Mouse (Mus musculus): ENCODE results near the gene Cep104.
A peak's percentile ranks its signal among the peaks of the same experiment; 100 is the strongest.

Gene Cep104

DNA sequence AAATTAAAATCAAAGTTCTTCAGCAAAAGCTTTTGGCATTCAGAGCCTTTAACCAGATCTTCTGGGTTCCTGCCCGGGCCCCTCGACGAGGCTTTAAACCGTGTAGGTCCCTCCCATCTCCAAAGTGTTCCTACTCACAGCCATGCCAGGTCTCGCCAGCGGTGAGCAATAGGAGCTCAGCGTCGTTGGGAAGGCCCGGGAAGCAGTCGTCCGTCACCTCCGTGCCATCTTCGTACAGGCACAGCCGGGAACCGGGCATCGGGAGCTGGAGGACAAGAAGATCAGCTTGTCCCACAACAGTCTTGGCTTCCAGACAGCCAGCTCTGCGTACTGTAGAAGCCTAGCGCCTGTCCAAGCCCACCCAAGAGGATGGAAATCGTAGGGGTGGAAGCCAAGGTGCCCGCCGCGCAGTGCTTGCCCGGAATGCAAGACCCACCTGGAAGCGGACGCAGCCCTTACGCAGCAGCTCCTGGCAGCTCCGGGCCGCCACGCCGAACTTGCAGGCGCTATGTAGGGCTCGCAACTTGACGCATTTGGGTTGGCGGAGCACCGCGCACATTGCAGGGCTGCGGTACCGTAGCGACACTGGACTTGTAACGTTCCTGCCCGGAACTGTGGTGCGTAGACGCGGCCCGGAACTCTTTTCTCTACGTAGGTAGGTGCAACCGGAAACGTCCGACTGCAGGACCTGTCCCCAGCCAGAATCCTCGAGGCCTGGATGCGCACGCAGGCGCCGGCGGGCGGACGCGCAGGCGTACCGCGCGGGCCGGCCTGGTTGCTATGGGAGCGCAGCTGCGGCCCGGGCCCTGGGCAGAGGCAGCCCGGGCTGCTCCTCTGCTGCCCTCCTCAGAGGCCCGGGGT lies at the start of gene Cep104, which contains the start of gene Dffb:
Gene Cep104, plus strand, starts transcription at position 764 of the 861 bp plus-strand sequence.
Gene Dffb, minus strand, starts transcription at position 696 of the 861 bp plus-strand sequence.
- peak; percentile 94 for ATAC-seq (ENCODE audit: insufficient number of reproducible peaks, low FRiP score, low TSS enrichment)

- no peak for ATAC-seq (ENCODE audit: insufficient number of reproducible peaks, low FRiP score, low TSS enrichment)
Measured at GRCm38 (mm10) chr4:153928772-153929299, 46.2 kb upstream of the Cep104 start.

- no peak for ATAC-seq (ENCODE audit: insufficient number of reproducible peaks, low FRiP score, low TSS enrichment)
Measured at GRCm38 (mm10) chr4:153929425-153929824, 45.6 kb upstream of the Cep104 start.

DNA sequence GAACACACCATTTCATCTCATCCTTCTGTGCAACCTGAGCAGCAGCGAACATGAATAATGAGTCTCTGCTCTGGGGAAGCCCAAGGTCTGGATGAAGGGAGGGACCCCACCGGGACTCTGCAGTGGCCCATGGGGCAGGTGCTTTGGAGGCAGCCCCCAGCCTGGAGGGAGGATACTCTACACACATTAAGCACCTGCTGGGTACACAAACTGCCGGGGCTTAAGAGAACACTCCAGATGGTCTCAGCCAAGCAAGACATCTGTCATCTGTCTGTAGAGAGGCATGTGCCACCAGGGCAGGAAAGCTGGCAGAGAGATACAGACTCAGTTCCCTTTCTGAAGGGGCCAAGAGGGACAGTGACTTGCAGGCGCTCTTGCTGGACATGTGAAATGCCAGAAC lies 45.1 kb upstream of the Cep104 start:
- no peak for ATAC-seq (ENCODE audit: insufficient number of reproducible peaks, low FRiP score, low TSS enrichment)

GRCm38 (mm10) chr4:153943243-153943642 lies 31.8 kb upstream of the Cep104 start:
- ATAC-seq (ENCODE audit: insufficient number of reproducible peaks, low FRiP score, low TSS enrichment) = no peak

DNA sequence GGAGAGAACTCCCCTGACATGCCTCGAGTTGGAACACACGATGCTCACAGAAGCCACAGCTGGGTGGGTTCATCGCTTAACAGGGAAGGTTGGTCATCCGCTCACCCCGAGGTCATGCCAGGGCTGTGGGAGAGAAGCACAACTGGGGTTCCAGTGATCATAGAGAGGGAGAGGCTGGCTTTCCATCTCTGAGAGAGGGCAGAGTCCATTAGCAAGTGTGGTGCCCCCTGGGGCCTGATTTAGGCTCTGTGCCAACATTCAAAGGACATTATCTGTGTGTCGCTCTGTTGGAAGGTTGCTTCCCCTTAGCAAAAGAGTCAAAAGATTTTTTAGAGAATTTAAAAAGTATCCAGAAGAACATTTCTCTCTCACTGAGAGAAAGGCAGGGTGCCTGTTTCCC lies 30.7 kb upstream of the Cep104 start:
- ATAC-seq (ENCODE audit: insufficient number of reproducible peaks, low FRiP score, low TSS enrichment) = no peak

DNA sequence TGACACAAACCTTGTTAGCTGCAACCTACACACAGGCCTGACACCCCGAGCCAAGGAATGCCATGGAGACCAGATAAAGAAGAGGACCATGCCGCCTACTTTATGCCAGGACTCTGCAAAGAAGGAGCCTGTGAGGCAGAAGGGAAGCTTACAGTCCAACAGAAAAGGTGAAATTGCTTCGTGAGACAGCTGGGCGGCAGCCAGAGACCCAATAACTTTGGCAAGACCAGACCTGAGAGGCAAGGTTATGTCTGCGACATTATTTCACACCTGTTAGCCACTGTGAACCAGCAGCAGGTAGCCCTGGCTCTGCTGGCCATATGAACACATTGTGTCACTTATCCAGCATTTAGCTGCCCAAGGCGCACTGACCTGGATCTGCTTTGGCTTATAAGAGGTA lies 29.3 kb upstream of the Cep104 start:
- ATAC-seq (ENCODE audit: insufficient number of reproducible peaks, low FRiP score, low TSS enrichment) = no peak

- ATAC-seq (ENCODE audit: insufficient number of reproducible peaks, low FRiP score, low TSS enrichment) = no peak
Measured at GRCm38 (mm10) chr4:153950372-153950771, 24.6 kb upstream of the Cep104 start.

DNA sequence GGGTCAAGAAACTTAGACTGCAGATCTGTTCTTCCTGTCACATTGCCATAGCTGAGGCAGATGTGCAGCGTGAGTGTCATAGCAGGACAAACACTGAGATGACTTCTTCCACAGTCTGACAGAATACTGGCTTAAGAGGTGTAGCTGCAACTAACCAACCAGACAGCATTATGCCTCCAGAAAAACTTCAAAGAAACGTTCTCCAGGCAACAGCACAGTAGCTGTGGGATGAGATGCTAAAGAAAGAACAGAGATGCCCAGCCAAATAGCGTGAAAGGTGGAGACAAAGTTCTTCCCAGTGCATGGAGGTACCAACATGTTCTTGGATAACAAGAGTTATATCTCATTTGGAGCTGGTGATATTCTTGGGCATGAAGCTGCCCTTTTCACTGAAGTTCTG lies 23.8 kb upstream of the Cep104 start:
- ATAC-seq (ENCODE audit: insufficient number of reproducible peaks, low FRiP score, low TSS enrichment) = no peak

DNA sequence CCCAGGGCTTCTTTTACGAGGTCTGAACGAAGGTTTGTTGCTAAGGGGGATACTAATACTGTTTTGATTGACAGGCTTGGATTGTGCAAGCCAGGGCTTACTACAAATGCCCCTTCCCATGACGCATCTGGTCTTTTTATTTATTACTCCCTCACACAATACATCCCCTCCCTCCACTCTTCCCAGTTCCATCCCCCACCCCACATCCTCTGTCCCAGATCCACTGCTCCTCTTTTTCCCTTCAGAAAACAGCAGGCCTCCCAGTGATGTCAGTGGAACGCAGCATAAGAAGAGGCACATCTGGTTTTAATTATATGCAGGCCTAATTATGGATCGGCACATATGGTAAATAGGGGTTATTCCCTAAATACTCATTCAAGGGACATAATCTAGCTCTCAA lies 23.3 kb upstream of the Cep104 start:
- ATAC-seq (ENCODE audit: insufficient number of reproducible peaks, low FRiP score, low TSS enrichment) = no peak

DNA sequence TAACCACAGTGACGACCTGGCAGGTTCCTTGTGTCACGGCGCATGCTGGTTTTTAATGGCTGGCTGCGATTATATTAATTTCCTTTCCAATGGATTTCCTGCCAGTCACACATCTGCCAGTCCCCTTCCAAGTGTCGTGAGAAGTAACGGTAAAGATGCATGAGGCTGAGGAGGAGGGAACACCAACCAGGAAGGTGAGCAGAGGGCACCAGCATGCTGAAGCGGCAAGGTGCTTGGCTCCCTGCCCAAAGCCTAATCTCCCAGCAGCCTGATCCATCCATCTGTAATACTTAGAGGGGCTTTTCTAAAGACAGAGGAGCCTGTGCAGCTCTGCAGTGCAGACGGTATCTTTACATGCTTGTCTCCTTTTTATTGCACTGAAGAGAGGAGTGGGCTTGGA lies 19.3 kb upstream of the Cep104 start:
- ATAC-seq (ENCODE audit: insufficient number of reproducible peaks, low FRiP score, low TSS enrichment) = no peak

DNA sequence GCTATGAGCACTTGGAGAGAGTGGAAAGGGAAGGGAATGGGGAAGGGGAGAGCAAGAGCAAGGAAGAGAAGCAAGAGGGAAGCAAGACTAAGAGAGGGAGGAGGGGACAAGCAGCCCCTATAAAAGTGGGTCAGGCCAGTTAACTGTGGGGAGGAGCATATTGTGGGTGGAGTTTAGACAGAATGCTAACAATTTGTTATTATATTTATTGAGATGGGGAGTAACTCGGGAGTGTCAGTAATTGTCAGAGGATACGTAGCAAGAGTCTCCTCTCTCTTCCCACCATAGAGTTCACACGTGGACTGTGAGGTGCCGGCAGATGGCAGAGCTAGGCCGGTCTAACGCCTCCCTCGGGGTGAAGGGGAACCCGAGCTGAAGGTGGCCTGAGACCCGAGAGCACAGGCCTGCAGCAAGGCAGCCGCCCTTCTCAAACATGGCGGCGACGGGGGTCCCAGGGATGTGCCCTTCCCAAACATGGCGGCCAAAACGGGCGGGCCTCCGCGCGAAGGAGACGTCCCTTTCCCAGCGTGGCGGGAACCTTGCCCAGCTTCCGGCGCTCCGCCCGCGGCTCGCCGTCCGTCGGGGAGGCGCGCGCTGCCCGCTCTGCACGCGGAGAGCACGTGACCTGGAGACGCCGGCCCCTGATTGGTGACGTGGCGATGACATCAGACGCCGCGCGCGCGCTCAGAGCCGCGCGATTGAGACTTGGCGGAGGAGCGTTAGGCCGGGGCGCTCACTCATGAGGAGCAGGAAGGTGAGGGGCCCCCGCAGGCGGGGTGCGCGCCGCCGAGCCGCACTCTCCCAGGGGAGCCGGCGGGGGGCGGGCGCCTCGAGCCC lies 18.2 kb upstream of the Cep104 start, which contains the start of gene A430005L14Rik:
Gene A430005L14Rik, plus strand, starts transcription at position 669 of the 837 bp plus-strand sequence.
- peak; percentile 87 for ATAC-seq (ENCODE audit: insufficient number of reproducible peaks, low FRiP score, low TSS enrichment)

- peak; percentile 51 for ATAC-seq (ENCODE audit: insufficient number of reproducible peaks, low FRiP score, low TSS enrichment)
Measured at GRCm38 (mm10) chr4:153957444-153958250, 17.3 kb upstream of the Cep104 start.

DNA sequence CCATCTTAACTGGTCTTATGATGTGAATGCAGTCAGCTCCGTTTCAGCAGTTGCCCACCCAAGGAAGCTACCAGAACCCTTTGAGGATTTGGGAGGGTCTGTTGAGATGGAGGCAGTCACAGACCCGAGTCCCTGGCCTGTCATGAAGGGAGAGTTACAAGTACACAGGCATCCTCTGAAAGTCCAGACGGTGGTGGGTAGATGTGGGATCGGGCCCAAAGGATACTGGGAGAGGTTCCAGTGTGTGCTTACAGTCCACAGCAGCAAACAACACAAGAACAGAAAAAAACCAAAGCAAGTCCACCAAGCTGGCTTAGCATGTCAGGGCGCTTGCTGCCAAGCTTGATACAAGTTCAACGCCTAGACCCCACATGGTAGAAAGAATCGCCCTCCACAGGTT lies 12.4 kb upstream of the Cep104 start:
- ATAC-seq (ENCODE audit: insufficient number of reproducible peaks, low FRiP score, low TSS enrichment) = no peak

DNA sequence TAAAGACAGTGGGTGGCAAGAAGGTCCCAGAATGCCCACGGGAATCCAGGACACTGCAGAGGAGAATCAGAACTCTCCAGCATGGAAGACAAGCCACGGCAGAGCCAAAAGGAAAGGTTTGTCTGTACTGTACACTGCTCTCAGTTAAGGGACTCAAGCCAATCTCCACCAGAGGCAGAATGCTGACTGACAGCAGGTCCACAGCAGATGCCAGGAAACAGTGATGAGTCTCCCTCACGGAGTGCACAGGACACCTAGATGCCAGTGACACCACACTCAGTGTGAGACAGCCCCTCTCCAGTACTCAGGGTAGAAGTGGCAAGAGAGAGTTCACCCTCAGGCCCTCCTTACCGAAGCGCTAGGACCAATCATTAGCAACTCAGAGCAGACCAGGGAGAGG lies 8.3 kb upstream of the Cep104 start:
- ATAC-seq (ENCODE audit: insufficient number of reproducible peaks, low FRiP score, low TSS enrichment) = no peak

- no peak for ATAC-seq (ENCODE audit: insufficient number of reproducible peaks, low FRiP score, low TSS enrichment)
Measured at GRCm38 (mm10) chr4:153967556-153967955, 7.4 kb upstream of the Cep104 start.

DNA sequence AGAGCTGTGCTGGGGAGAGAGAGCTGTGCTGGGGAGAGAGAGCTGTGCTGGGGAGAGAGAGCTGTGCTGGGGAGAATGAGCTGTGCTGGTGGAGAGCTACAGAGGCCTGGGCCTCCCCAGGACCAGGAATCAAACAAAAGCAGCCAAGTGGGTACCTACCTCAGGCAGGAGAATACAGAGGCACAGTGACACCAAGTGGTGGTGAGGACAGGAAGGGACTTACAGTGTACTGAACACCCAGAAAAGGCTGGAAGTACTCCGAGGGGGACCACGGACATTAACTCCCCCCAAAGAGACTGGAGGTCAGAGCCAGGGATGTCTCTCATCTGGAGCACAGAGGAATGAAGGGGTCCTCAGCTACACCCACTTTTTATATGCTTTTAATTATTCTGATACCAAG lies 6.9 kb upstream of the Cep104 start:
- ATAC-seq (ENCODE audit: insufficient number of reproducible peaks, low FRiP score, low TSS enrichment) = no peak

DNA sequence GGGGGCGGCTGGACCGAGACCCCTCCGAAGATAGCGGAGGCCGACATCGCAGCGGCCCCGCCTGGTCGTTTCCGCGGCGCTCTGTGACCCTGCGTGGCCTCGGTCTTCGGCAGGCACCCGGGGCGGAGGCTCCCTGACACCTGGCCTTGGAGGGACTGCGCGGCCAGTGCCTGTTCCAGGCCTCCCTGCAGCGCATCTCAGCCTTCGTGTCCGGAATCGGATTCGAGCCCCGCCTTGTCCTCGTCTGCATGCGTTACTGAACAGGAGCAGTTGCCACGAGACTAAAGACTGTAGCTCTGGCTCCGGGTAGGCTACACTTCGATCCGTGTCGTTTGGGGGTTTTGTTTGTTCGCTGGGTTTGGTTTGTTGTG lies 283 bp downstream of the Cep104 start:
- peak; percentile 65; the same call in 1 of the 2 replicates for ATAC-seq (ENCODE audit: insufficient number of reproducible peaks, low FRiP score, low TSS enrichment)

DNA sequence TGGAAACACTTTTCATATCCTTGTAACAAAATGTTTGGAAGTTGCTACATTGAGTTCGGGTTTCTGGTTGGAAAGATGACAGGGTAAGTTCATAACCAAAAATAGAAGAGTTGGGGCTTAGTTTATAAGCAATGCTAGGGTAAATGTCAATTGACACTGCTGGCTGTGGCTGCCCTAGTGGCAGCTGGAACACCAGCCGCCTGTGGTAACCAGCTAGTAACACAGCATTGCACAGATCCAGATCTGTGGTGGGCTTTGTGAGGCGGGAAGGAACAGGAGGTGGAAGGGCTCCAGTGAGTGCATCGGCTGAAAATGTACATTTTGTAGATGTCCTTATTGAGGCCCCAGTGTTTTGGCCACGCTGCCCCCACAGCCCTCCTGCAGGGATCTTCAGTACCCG lies 774 bp downstream of the Cep104 start:
- ATAC-seq (ENCODE audit: insufficient number of reproducible peaks, low FRiP score, low TSS enrichment) = no peak

DNA sequence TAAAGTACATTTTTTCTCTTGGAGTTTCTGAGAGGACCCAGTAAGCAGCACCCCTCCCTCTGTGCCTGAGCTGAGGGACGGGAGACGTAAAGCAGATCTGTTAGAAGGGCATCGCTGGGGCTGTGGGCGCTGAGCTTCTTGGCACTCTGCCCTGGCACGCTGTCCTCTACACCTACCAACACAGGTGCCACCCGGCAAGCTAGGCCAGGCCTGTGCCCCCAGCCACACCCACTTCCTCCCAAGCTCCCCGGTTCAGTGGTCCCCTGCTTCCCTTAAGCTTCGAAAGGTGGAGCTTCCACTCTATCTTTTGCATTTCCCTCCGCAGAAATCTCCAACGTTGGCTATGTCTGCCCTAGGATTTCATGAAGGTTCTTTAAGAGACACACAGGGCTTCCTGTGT lies 4.2 kb downstream of the Cep104 start:
- ATAC-seq (ENCODE audit: insufficient number of reproducible peaks, low FRiP score, low TSS enrichment) = no peak
